Mouse (Mus musculus) erythroblast, embryonic 14.5 days (primary cell): ENCODE data around the gene Dock4.

Source experiments
- GATA1 ChIP-seq: IDR thresholded peaks from 2 replicates; pipeline ENCODE4 v1.6.1; 2012; ENCODE audit warnings: low read length, inconsistent platforms, mixed read lengths
- TAL1 ChIP-seq: IDR thresholded peaks from 3 replicates; pipeline ENCODE4 v1.6.1; 2012; ENCODE audit warnings: low read length, inconsistent platforms, mixed read lengths

DNA sequence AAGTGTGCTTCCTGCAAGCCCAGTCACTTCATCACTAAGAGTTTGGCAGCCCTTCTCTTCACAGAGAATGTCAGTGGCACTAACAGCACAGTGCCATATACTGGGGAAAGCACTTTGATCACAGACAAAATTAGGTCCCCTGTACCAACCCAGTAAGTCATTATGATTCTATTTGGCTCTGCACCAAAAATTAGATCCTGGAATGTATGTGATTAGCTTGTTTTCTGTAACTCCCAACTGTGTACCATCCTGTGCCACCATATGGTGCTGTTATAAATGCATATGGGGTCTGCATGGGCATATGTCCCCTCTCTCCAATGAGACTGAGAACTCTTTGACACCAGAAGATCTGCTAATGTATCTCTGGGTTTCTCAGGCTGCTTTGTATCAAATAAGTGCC, 382.3 kb downstream of the Dock4 start:
- TF ChIP-seq GATA1 (no peak), TAL1 (no peak)
